In genomic region chr5:66676457-66677117, GRCm38 (mm10) we compare ENCODE assay signal across 8 mouse cellular contexts. TPM values are rescaled to one million over a fixed set of nuclear protein-coding genes. Genes with fewer than 3 reads are reported as not detected.
DNase-seq lines count a peak whose midpoint lies in the region; ATAC-seq and TF ChIP-seq lines count a peak whose summit lies in the region.

No protein-coding gene starts in this region.

- in situ Hi-C loops in Patski (cut with MboI; ENCODE audit: low pct_unique_long_range_greater_than_20kb): no loop called here

- H3K4me2 ChIP-seq in forebrain, embryonic 13.5 days: peak overlapping the region; percentile 66
- H3K4me2 ChIP-seq in hindbrain, embryonic 11.5 days (replicated peaks; ENCODE audit: low read depth, low read length): peak overlapping the region; percentile 95

- peak; percentile 69 for ATAC-seq in Patski
- peak; percentile 90 for ATAC-seq in forebrain, embryonic 13.5 days
- ATAC-seq in hindbrain, embryonic 11.5 days (ENCODE audit: low FRiP score): peak; percentile 83

- 1% methylated on average over 50 of the region's 51 CpGs for WGBS in forebrain, embryonic 13.5 days
- under 1% methylated on average over 49 of the region's 51 CpGs for WGBS in hindbrain, embryonic 11.5 days
- 3% methylated on average over 50 of the region's 51 CpGs for WGBS in macrophage (ENCODE audit: missing documents)

- H3K4me1 ChIP-seq in forebrain, embryonic 13.5 days: peaks cover 38% of the 10 kb centered on the region
- peaks cover 5% of the 10 kb centered on the region; the same call in 1 of the 2 replicates for H3K4me1 ChIP-seq in hindbrain, embryonic 11.5 days (replicated peaks; ENCODE audit: control insufficient read depth, insufficient read depth, low read length)

- no peaks in the 10 kb centered on the region for H3K79me2 ChIP-seq in macrophage (ENCODE audit: inconsistent target)

- peak overlapping the region; percentile 74 for H3K4me3 ChIP-seq in forebrain, embryonic 13.5 days
- peak overlapping the region; percentile 79 for H3K4me3 ChIP-seq in hindbrain, embryonic 11.5 days (ENCODE audit: low read depth, low read length)
- peak overlapping the region; percentile 13; the same call in 1 of the 2 replicates for H3K4me3 ChIP-seq in macrophage (ENCODE audit: inconsistent target)

- peak overlapping the region; percentile 85 for H3K27ac ChIP-seq in forebrain, embryonic 13.5 days
- H3K27ac ChIP-seq in hindbrain, embryonic 11.5 days (ENCODE audit: low read depth, low read length): peak overlapping the region; percentile 51
- no peak overlapping the region for H3K27ac ChIP-seq in macrophage

- H3K27me3 ChIP-seq in Patski: peaks cover 15% of the 10 kb centered on the region
- H3K27me3 ChIP-seq in forebrain, embryonic 13.5 days: no peaks in the 10 kb centered on the region
- no peaks in the 10 kb centered on the region; the same call in 1 of the 2 replicates for H3K27me3 ChIP-seq in hindbrain, embryonic 11.5 days (ENCODE audit: control insufficient read depth, insufficient read depth, low read length)
- H3K27me3 ChIP-seq in splenic B cell, adult 2 months (ENCODE audit: control insufficient read depth, insufficient read depth, low read length, poor library complexity, severe bottlenecking): no peaks in the 10 kb centered on the region; the same call in 1 of the 2 replicates

- H3K9ac ChIP-seq in forebrain, embryonic 13.5 days: peak overlapping the region; percentile 89
- peak overlapping the region; percentile 66 for H3K9ac ChIP-seq in hindbrain, embryonic 11.5 days (ENCODE audit: low read depth, low read length)

- H3K36me3 ChIP-seq in forebrain, embryonic 13.5 days (ENCODE audit: poor library complexity, severe bottlenecking): peaks cover 21% of the 10 kb centered on the region
- no peaks in the 10 kb centered on the region for H3K36me3 ChIP-seq in hindbrain, embryonic 11.5 days (ENCODE audit: control insufficient read depth, insufficient read depth, low read length)
- no peaks in the 10 kb centered on the region for H3K36me3 ChIP-seq in macrophage (ENCODE audit: inconsistent target)
- H3K36me3 ChIP-seq in splenic B cell, adult 2 months (ENCODE audit: control insufficient read depth, insufficient read depth, low read length, poor library complexity, severe bottlenecking): no peaks in the 10 kb centered on the region

- POLR2A ChIA-PET in Patski (lab: Charles Lee): interaction anchor here (0.5 to 0.7 kb wide), 2 partner anchors 8 to 35 kb away, joined by 3 read pairs; no protein-coding TSS in a partner anchor

- no peaks in the 10 kb centered on the region for H3K9me3 ChIP-seq in forebrain, embryonic 13.5 days (replicated peaks)
- no peaks in the 10 kb centered on the region for H3K9me3 ChIP-seq in hindbrain, embryonic 11.5 days (ENCODE audit: control insufficient read depth, low read length)

- DNase-seq in Patski (ENCODE audit: low read depth, low spot score): no peak
- DNase-seq in brain, embryonic 14.5 days (ENCODE audit: low read depth): peak; percentile 85
- DNase-seq in hindbrain, embryonic 11.5 days (ENCODE audit: low spot score): peak; percentile 76
- DNase-seq in left cerebral cortex, adult 18-20 months (ENCODE audit: low spot score in 2 of 2): peak; percentile 66 to 82
- peak; percentile 41 for DNase-seq in splenic B cell, adult 2 months (ENCODE audit: low read depth, low spot score)
- no peak for DNase-seq in c-Kit-positive CD71-positive TER-119-positive erythroid progenitor cells, embryonic 14.5 days (ENCODE audit: low spot score)

- TF ChIP-seq CTCF in Patski (IDR thresholded peaks at IDR 0.05): no peak
- no peak for TF ChIP-seq CTCF in brain, embryonic 14.5 days (IDR thresholded peaks at IDR 0.05; ENCODE audit: borderline replicate concordance, extremely low read depth, insufficient read depth, insufficient read length)

- 0 out of 2 replicates have a peak, but pooled peaks have one; percentile 19 for TF ChIP-seq POLR2A in brain, embryonic 14.5 days (IDR thresholded peaks at IDR 0.05; ENCODE audit: borderline replicate concordance, extremely low read depth, insufficient read depth, insufficient read length, poor library complexity, severe bottlenecking)

- CTCF ChIA-PET in Patski (lab: Charles Lee): no interaction called here

RNA-seq across cellular contexts. Expression of gene Uchl1, which starts 0.7 kb away (rescaled TPM):
- polyA plus RNA-seq in Patski (2021) (6.9 TPM), macrophage (2018) (0.52 to 0.73 TPM in 2 of 3 replicates, not detected in the other)
- polyA plus RNA-seq in brain, embryonic 14.5 days (2012; rRNA removed): 1,464 and 1,575 TPM in 2 replicates
- polyA plus RNA-seq in forebrain, embryonic 13.5 days (2015; fragmentation: Nextera tagmentation; extraction: Ambion mirVana): 833 and 867 TPM in 2 replicates
- 421 and 428 TPM in 2 replicates for polyA plus RNA-seq in hindbrain, embryonic 11.5 days (2014; fragmentation: Nextera tagmentation; extraction: Ambion mirVana)
- total RNA-seq in left cerebral cortex, adult 18-20 months (2021): 100 to 1,000 TPM; 871 to 967 TPM
- 1 to 10 TPM in 3 of 26 experiments, not detected in 23; 1.4 to 4.3 (median 2.5) TPM for total RNA-seq in macrophage (2018; cell fraction: chromatin; rRNA removed)
- 1 to 10 TPM in 6 of 26 experiments, under 1 TPM in 20; 0.13 to 2.7 (median 0.55) TPM for total RNA-seq in macrophage (2018; cell fraction: cytosol; rRNA removed)
- 1 to 10 TPM in 6 of 26 experiments, under 1 TPM in 1, not detected in 19; 0.65 to 4.6 (median 1.9) TPM for total RNA-seq in macrophage (2018; cell fraction: nucleus; rRNA removed)

RNA-seq across cellular contexts. Expression of gene Apbb2, which starts 58.0 kb away (rescaled TPM):
- 38.0 TPM for polyA plus RNA-seq in Patski (2021)
- polyA plus RNA-seq in brain, embryonic 14.5 days (2012; rRNA removed): 19.9 and 47.9 TPM in 2 replicates
- 63.0 and 64.3 TPM in 2 replicates for polyA plus RNA-seq in forebrain, embryonic 13.5 days (2015; fragmentation: Nextera tagmentation; extraction: Ambion mirVana)
- 43.0 and 47.1 TPM in 2 replicates for polyA plus RNA-seq in hindbrain, embryonic 11.5 days (2014; fragmentation: Nextera tagmentation; extraction: Ambion mirVana)
- total RNA-seq in left cerebral cortex, adult 18-20 months (2021): 10 to 100 TPM; 58.6 to 65.9 TPM
- 100 to 1,000 TPM in 9 of 26 experiments, 10 to 100 TPM in 17; 10.0 to 143 (median 61.4) TPM for total RNA-seq in macrophage (2018; cell fraction: chromatin; rRNA removed)
- 10 to 100 TPM in 13 of 26 experiments, 1 to 10 TPM in 13; 2.5 to 19.6 (median 11.7) TPM for total RNA-seq in macrophage (2018; cell fraction: cytosol; rRNA removed)
- 100 to 1,000 TPM in 1 of 26 experiments, 10 to 100 TPM in 20, 1 to 10 TPM in 5; 5.7 to 116 (median 30.8) TPM for total RNA-seq in macrophage (2018; cell fraction: nucleus; rRNA removed)
- polyA plus RNA-seq in macrophage (2018): 5.8 to 10.8 TPM (median 7.8 TPM) in 3 replicates

Comparison
In these comparisons a context has a peak if more than half of its experiments do, and no peak if none do; other contexts are left out.
1. DNase-seq: peak in brain, embryonic 14.5 days (single experiment), hindbrain, embryonic 11.5 days (single experiment), left cerebral cortex, adult 18-20 months (2 of 2) and splenic B cell, adult 2 months (single experiment); none in Patski (single experiment) and c-Kit-positive CD71-positive TER-119-positive erythroid progenitor cells, embryonic 14.5 days (single experiment).
2. H3K4me3 ChIP-seq: peak in every context shown above with its lines; median percentile 79 in hindbrain, embryonic 11.5 days; 74 in forebrain, embryonic 13.5 days; 13 in macrophage.
3. RNA of gene Uchl1, which starts 0.7 kb away (polyA plus RNA-seq): 1,464 to 1,575 TPM in brain, embryonic 14.5 days, 833 to 867 TPM in forebrain, embryonic 13.5 days and 421 to 428 TPM in hindbrain, embryonic 11.5 days; 6.9 TPM in Patski (single experiment) and 0.52 to 0.73 TPM in macrophage; every median in the first group is over 10 times any median in the second.
4. Peak in every context shown above with its lines, with median percentiles within 50 percentile points of each other: ATAC-seq.